Mouse (Mus musculus) ovary, postnatal 10 days (tissue): ENCODE data around the gene Hist1h4b.
"Not testable (repeated sequence)": the region's sequence is repeated elsewhere in the genome, so short reads cannot be mapped to it uniquely, and the experiment has no call there.

ENCODE experiments used
- DNase-seq: peaks from one replicate; pipeline ENCODE4 v3.0.0; 2022; ENCODE audit warnings: low spot score

The Hist1h4b gene

GRCm38 (mm10) chr13:23756790-23757189, at the start of gene Hist1h4b:
Gene Hist1h4b (plus strand): TSS chr13:23757013.
- no peak for DNase-seq

- DNase-seq, result no peak
Measured at GRCm38 (mm10) chr13:23708041-23708440, 48.8 kb upstream of the Hist1h4b start.

- no peak for DNase-seq
Measured at GRCm38 (mm10) chr13:23708654-23709053, 48.2 kb upstream of the Hist1h4b start.

- no peak for DNase-seq
Measured at GRCm38 (mm10) chr13:23709714-23710373, 47.0 kb upstream of the Hist1h4b start.

GRCm38 (mm10) chr13:23710374-23711089, 46.3 kb upstream of the Hist1h4b start, which contains the start of gene Hfe:
Gene Hfe (minus strand): TSS chr13:23710854.
- DNase-seq, result peak; percentile 28

GRCm38 (mm10) chr13:23716261-23717042, 40.4 kb upstream of the Hist1h4b start:
- no peak for DNase-seq

GRCm38 (mm10) chr13:23717176-23717575, 39.6 kb upstream of the Hist1h4b start:
- no peak for DNase-seq

- DNase-seq, result not testable (repeated sequence)
Measured at GRCm38 (mm10) chr13:23717593-23718245, 39.1 kb upstream of the Hist1h4b start.

GRCm38 (mm10) chr13:23724239-23724638, 32.6 kb upstream of the Hist1h4b start:
- DNase-seq, result no peak

- DNase-seq, result no peak
Measured at GRCm38 (mm10) chr13:23725213-23725612, 31.6 kb upstream of the Hist1h4b start.

- no peak for DNase-seq
Measured at GRCm38 (mm10) chr13:23728472-23729191, 28.2 kb upstream of the Hist1h4b start.

- no peak for DNase-seq
Measured at GRCm38 (mm10) chr13:23729192-23729525, 27.7 kb upstream of the Hist1h4b start.

GRCm38 (mm10) chr13:23729706-23730105, 27.1 kb upstream of the Hist1h4b start:
- DNase-seq, result no peak

GRCm38 (mm10) chr13:23730479-23730878, 26.3 kb upstream of the Hist1h4b start:
- DNase-seq, result no peak

- DNase-seq, result no peak
Measured at GRCm38 (mm10) chr13:23732156-23732804, 24.5 kb upstream of the Hist1h4b start.

GRCm38 (mm10) chr13:23737091-23737490, 19.7 kb upstream of the Hist1h4b start:
- DNase-seq, result no peak

- no peak for DNase-seq
Measured at GRCm38 (mm10) chr13:23738041-23738440, 18.8 kb upstream of the Hist1h4b start.

- DNase-seq, result peak; percentile 95
Measured at GRCm38 (mm10) chr13:23738677-23739068, 18.1 kb upstream of the Hist1h4b start, which contains the start of gene Hist1h1c. Gene Hist1h1c (plus strand): TSS chr13:23738808.

GRCm38 (mm10) chr13:23739069-23739921, 17.5 kb upstream of the Hist1h4b start:
- peak; percentile 78 for DNase-seq

GRCm38 (mm10) chr13:23739922-23740252, 16.9 kb upstream of the Hist1h4b start:
- DNase-seq, result no peak
